Mouse (Mus musculus) thymus, adult 2 months (tissue): ENCODE results near the gene Arrdc2. TPM values are rescaled to one million over a fixed set of nuclear protein-coding genes. Genes with fewer than 3 reads are reported as not detected.

Experiments
- DNase-seq: peaks from one replicate; pipeline ENCODE4 v3.0.0; 2021
- H3K27ac ChIP-seq: fragments of 200-500 bp; 2 replicates; pipeline ENCODE4 v1.5.1; 2012; ENCODE audit warnings: low read length, control low read depth; ENCODE audit not compliant: control insufficient read depth, insufficient read depth
- H3K27me3 ChIP-seq: fragments of 200-500 bp; 2 replicates; pipeline ENCODE4 v1.6.1; 2012; ENCODE audit warnings: mild to moderate bottlenecking, low read length, moderate library complexity, mixed read lengths; ENCODE audit not compliant: control insufficient read depth, insufficient read depth
- H3K36me3 ChIP-seq: fragments of 200-500 bp; 2 replicates; pipeline ENCODE4 v1.6.1; 2012; ENCODE audit warnings: mild to moderate bottlenecking, low read length, moderate library complexity; ENCODE audit not compliant: control insufficient read depth, insufficient read depth
- H3K4me1 ChIP-seq: fragments of 200-500 bp; replicated peaks from 2 replicates; pipeline ENCODE4 v1.6.1; 2012; ENCODE audit warnings: low read length; ENCODE audit not compliant: control insufficient read depth, insufficient read depth
- H3K4me3 ChIP-seq: fragments of 200-500 bp; 2 replicates; pipeline ENCODE4 v1.5.1; 2012; ENCODE audit warnings: mild to moderate bottlenecking, low read length, control low read depth, moderate library complexity; ENCODE audit not compliant: control insufficient read depth, insufficient read depth
- CTCF ChIP-seq: fragments of 200-500 bp; IDR thresholded peaks from 2 replicates; pipeline ENCODE4 v1.5.1; 2012; ENCODE audit warnings: mild to moderate bottlenecking, control low read depth, low read length, moderate library complexity, borderline replicate concordance; ENCODE audit not compliant: control insufficient read depth, poor library complexity, insufficient read depth; ENCODE audit errors: extremely low read depth
- POLR2A ChIP-seq: fragments of 200-500 bp; IDR thresholded peaks from 2 replicates; pipeline ENCODE4 v1.6.1; 2012; ENCODE audit warnings: mild to moderate bottlenecking, low read length, control low read depth, moderate library complexity; ENCODE audit not compliant: control insufficient read depth, poor library complexity, insufficient read depth; ENCODE audit errors: extremely low read depth
- WGBS: fragments of 180-500 bp; shearing (Covaris S2); methylation state at CpG from one replicate; pipeline ENCODE4 v1.1.7; 2018; 5-methylcytosine and 5-hydroxymethylcytosine counted together
- polyA plus RNA-seq: library from polyadenylated mRNA; depleted of rRNA; stranded (reverse); fragments of >200 nt; gene quantifications from 2 replicates; pipeline ENCODE4 v1.2.3, GENCODE M21; 2012

The Arrdc2 gene
- polyA plus RNA-seq, 1 experiment: 77.4 TPM

DNA sequence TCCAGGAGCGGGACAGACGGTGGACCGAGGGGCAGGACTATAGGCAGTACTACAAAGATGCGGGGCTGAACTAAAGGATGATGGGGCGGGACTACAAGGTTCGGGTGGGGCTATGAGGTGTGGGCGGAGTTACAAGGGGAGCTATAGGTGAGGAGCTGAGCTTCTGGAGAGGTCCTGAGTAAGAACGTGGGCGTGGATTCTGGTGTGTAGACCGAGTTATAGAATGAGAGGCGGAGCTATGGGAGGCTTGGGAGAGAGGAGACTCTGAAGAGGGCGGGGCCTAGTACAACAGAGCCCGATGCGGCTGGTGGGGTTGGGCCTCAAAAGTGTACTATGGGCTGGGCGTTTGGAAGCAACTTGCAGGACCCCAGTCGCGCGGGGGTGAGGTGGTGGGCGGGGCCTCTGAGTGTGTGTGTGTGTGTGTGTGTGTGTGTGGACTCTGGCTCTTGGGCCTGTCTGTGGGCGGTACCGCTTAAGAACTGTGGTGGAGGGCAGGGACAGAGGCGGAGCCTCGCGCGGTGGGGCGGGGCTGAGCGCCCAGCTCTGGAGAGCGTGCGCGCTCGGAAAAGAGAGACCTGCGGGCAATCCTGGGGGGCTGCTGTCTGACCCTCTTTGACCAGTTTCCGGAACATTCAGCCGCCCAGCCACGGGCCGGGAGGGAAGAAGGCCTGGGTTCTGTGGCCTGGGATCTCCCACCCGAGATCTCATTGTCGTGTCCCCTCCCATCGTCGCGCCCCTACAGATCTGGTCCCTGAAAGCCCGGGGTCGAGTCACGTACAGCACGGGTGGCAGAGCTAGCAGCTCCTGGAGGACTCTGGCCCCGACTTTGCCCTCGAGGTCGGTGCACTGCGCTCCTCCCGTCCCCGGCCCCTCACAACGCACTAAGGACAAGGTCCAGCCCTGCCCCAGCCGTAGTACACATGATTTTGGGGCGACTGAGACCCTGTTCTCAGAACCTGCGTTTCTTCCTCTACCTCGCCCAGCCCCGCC is 42.1 kb downstream of the Arrdc2 start:
- Histone ChIP-seq H3K27ac (no peak overlapping the region), H3K4me3 (peak overlapping the region; percentile 43), H3K4me1 (peaks cover 59% of the 10 kb centered on the region), H3K36me3 (no peaks in the 10 kb centered on the region), H3K27me3 (no peaks in the 10 kb centered on the region)
- 1% methylated on average over 57 of the region's 57 CpGs for WGBS
- DNase-seq: peak; percentile 77
- no peak for TF ChIP-seq POLR2A
- no peak for TF ChIP-seq CTCF

GRCm38 (mm10) chr8:70796403-70797080 is 43.0 kb downstream of the Arrdc2 start:
- H3K4me3 ChIP-seq: peak overlapping the region; percentile 43
- TF ChIP-seq CTCF: no peak
- TF ChIP-seq POLR2A: no peak
- H3K4me1 ChIP-seq: peaks cover 51% of the 10 kb centered on the region
- WGBS: 17% methylated on average over 54 of the region's 54 CpGs
- H3K27me3 ChIP-seq: no peaks in the 10 kb centered on the region
- no peak for DNase-seq
- H3K27ac ChIP-seq: no peak overlapping the region
- H3K36me3 ChIP-seq: no peaks in the 10 kb centered on the region

DNA sequence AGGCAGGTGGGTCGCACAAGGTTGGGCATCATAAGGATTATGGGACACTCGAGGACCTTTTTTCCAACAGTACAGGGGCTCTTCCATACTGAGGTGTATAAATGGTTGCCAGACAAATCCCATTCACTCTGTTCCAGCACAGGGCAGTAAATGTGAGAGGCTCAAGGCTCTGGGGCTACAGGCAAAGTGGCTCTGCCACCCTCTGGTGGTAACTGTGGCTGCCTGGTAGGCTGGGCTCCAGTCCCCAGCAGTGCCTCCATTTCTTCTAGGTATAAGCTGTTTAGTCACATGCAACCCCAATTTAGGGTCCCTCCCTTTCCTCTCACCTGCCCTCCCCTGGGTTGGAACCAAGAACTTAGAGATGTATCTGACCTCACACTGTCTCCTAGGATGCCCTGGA is 44.1 kb downstream of the Arrdc2 start:
- Histone ChIP-seq H3K4me1 (peaks cover 49% of the 10 kb centered on the region), H3K27ac (no peak overlapping the region)

GRCm38 (mm10) chr8:70794215-70794614 is 45.3 kb downstream of the Arrdc2 start:
- Histone ChIP-seq H3K36me3 (no peaks in the 10 kb centered on the region; the same call in 1 of the 2 replicates), H3K27me3 (no peaks in the 10 kb centered on the region), H3K4me1 (peaks cover 45% of the 10 kb centered on the region), H3K4me3 (no peak overlapping the region), H3K27ac (no peak overlapping the region)
- DNase-seq: no peak
- TF ChIP-seq CTCF (no peak), POLR2A (no peak)
- 78% methylated on average over 2 of the region's 2 CpGs for WGBS

More for the DNA sequence above, 44.1 kb downstream of the Arrdc2 start:
- Histone ChIP-seq H3K36me3 (no peaks in the 10 kb centered on the region), H3K27me3 (no peaks in the 10 kb centered on the region), H3K4me3 (no peak overlapping the region)
- WGBS: 98% methylated on average over 2 of the region's 2 CpGs
- no peak for DNase-seq
- TF ChIP-seq CTCF: no peak
- TF ChIP-seq POLR2A: no peak

DNA sequence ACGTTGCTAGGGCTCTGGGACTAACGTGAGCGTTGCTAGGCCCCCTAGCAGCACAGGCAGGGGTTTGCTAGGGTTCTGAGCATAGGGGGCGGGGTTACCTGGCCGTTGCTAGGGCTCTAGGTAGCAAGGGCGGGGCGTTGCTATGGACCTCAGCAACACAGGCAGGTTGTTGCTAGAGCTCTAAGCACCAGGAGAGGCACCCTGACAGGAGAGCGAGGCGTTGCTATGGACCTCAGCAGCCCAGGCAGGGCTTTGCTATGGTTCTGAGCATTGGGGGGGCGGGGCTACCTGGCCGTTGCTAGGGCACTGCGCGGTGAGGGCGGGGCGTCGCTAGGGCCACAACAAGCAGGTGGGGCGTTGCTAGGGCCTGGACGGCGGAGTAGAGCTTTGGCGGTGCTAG is 46.8 kb downstream of the Arrdc2 start:
- TF ChIP-seq POLR2A: no peak
- no peak for TF ChIP-seq CTCF
- 2% methylated on average over 20 of the region's 20 CpGs for WGBS
- DNase-seq: no peak
- H3K36me3 ChIP-seq: peaks cover 14% of the 10 kb centered on the region
- H3K4me1 ChIP-seq: peaks cover 31% of the 10 kb centered on the region
- H3K4me3 ChIP-seq: peak overlapping the region; percentile 48
- H3K27me3 ChIP-seq: no peaks in the 10 kb centered on the region
- H3K27ac ChIP-seq: peak overlapping the region; percentile 50; the same call in 1 of the 2 replicates

GRCm38 (mm10) chr8:70791975-70792691 is 47.4 kb downstream of the Arrdc2 start:
- TF ChIP-seq POLR2A (peak; percentile 93), CTCF (no peak)
- no peaks in the 10 kb centered on the region for H3K27me3 ChIP-seq
- DNase-seq: peak; percentile 100
- H3K36me3 ChIP-seq: peaks cover 20% of the 10 kb centered on the region
- peak overlapping the region; percentile 82 for H3K27ac ChIP-seq
- peaks cover 26% of the 10 kb centered on the region for H3K4me1 ChIP-seq
- H3K4me3 ChIP-seq: peak overlapping the region; percentile 83
- 1% methylated on average over 58 of the region's 58 CpGs for WGBS
